Mouse (Mus musculus): ENCODE data around the gene Npas1.
A peak's percentile ranks its signal among the peaks of the same experiment; 100 is the strongest.

The Npas1 gene

GRCm38 (mm10) chr7:16477628-16478027 is at the start of gene Npas1:
Gene Npas1, minus strand, starts transcription at chr7:16477728.
- DNase-seq, result no peak

DNA sequence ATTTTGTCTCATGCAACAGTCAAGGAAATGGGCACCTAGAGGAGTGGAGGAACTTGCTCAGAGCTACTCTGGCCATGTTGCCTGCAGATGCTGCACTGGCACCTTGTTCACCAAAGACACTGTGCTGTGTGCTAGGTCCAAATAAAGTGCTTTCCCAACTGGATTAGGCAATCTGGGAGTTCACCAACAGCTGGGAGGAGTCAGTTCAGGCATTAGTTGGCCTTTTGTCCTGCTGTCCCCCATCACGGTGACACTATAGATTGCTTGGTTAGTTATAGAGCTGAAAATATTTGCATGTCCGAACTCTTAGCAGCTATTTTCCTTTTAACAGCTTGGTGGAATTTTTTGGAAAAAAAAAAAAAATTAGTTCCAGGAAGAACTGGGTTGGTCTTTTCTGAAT is 48.5 kb upstream of the Npas1 start:
- DNase-seq, result no peak

- no peak for DNase-seq
These were observed 47.9 kb upstream of the Npas1 start for GRCm38 (mm10) chr7:16525448-16525847.

- peak; percentile 77 for DNase-seq
These were observed 46.8 kb upstream of the Npas1 start for GRCm38 (mm10) chr7:16524308-16524707.

GRCm38 (mm10) chr7:16519310-16519709 is 41.8 kb upstream of the Npas1 start:
- DNase-seq, result no peak

DNA sequence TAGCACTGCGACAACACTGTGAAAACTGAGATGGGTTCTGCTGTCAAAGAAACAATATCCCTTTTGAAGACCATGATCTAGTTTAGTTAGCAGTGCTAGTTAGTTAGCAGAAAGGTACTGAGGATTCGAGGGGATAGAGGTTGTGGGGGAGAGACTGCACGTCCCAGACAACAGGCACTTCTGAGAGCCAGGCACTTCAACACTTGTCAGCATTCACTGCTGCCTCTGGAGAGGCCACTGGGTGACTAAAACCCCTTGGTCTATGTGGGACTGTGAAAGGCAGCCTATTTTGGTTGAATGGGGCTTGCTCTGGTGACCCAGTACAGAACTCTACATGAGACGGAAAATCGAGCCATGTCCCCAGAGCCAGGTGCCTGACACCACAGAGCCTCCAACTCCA is 39.7 kb upstream of the Npas1 start:
- DNase-seq, result no peak

- no peak for DNase-seq
These were observed 29.8 kb upstream of the Npas1 start for GRCm38 (mm10) chr7:16507284-16507683.

GRCm38 (mm10) chr7:16505226-16505593 is 27.7 kb upstream of the Npas1 start:
- no peak for DNase-seq

- no peak for DNase-seq
These were observed 27.2 kb upstream of the Npas1 start for GRCm38 (mm10) chr7:16504573-16505225.

GRCm38 (mm10) chr7:16501571-16501970 is 24.0 kb upstream of the Npas1 start:
- DNase-seq, result no peak

DNA sequence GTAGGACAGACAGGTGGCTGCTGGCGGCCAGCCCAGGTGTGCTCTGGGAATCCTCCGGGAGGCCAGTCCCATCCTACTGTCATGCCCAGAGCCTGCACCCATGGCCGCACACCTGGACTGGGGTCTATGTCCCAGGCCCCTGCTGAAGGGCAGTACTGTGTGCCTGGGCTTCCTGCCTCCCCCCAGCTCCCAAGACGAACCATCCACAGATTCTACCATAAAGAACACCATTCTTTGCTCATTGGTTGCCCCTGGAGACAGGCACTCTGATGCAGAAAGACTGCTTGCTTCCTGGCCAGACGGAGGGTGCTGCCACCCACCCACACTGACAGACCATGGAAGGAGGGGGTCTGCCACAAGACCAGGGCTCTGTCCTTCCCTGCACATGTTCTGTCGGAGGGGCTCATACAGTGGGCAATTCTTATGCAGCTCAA is 22.2 kb upstream of the Npas1 start:
- DNase-seq, result no peak

GRCm38 (mm10) chr7:16496260-16496659 is 18.7 kb upstream of the Npas1 start:
- no peak for DNase-seq

DNA sequence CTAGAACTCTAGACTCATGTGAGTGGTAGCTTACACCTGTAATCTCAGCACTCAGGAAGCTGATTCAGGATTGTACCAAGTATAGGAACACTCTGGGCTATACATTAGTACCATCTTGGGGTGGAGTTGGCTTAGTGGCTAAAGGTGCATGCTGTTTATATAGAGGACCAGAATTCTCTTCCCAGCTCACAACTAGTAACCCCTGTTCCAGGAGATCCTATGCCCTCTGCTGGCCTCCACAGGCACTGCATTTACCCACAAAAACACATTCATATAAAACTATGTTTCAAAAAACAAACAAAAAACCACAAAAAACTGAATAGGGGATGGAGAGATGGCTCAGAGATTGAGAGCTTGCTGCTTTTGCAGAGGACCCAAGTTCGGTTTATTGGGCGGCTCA is 15.8 kb upstream of the Npas1 start:
- no peak for DNase-seq

- no peak for DNase-seq
These were observed 14.7 kb upstream of the Npas1 start for GRCm38 (mm10) chr7:16492211-16492610.

DNA sequence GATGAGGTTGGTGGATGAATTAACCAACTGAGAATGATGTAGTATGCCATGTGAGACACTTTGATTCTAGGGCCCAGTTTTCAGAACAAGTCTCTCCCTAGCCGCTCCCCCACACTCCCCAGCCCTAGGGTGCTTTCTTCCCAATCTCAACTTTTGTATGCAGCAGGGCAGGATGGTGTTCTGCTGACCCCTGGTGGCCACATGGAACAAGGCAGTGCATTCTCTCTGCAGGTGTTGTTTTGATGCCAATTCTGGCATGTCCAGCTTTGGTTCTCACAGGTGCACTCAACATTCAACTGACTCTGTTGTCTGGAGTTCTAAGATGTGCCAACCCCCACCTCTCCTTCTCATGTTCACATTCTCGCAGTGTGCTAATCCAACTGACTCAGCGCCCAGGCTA is 14.2 kb upstream of the Npas1 start:
- DNase-seq, result peak; percentile 73

DNA sequence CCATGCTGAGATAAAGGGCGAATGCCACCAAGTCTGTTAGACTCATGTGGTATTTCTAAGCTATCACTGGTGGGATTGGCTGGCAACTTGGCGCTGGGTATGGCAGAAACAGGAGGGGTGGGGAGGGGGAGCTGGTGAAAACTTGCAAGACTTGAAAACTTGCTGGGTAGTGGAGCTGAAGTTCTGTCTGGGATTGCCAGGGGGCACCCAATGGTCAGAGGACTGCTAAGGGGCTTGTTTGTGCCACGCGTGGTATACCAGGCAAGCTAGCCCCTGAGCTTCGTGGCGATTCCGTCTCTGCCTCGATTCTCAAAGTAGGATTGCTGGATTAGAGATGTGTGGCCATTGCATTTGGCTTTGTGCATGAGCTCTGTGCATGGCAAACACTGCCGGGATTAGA is 12.4 kb upstream of the Npas1 start:
- DNase-seq, result no peak

DNA sequence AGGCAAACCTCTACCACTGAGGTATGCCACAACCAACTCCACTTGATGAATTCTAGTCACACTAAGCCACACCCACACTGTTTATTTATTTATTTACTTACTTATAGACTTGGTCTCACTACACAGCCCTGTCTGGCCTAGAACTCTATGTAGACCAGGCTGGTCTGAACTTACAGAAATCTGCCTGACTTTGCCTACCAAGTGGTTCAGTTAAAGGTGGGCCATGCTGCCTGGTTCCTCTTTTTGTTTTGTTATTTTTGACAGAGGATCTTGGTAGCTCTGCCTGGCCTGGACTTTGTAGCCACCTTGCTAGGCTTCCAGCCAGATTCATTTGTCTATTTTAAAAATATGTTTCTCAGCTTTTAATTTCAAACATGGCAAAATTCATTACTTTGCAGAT is 11.3 kb upstream of the Npas1 start:
- DNase-seq, result no peak

DNA sequence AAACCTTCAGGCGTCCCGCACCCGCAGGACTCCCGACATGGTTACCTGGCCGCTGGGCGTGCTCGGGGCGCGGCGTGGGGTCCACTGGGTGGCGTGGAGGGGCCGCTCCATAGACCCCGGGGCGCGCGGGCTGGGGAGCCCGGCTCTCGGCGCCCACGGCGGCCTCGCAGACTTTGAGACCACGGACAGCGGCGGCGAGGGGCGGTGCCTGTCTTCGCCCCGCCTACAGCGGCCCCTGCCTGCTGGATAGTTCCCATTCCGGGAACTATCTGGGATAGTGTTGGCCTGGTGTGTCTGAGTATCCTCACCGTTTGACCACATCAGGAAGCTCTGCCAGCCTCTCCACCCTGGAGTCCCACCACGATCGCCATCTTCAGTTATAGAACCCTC is 933 bp downstream of the Npas1 start:
- DNase-seq, result no peak

- no peak for DNase-seq
These were observed 1.5 kb downstream of the Npas1 start for GRCm38 (mm10) chr7:16475764-16476599.

DNA sequence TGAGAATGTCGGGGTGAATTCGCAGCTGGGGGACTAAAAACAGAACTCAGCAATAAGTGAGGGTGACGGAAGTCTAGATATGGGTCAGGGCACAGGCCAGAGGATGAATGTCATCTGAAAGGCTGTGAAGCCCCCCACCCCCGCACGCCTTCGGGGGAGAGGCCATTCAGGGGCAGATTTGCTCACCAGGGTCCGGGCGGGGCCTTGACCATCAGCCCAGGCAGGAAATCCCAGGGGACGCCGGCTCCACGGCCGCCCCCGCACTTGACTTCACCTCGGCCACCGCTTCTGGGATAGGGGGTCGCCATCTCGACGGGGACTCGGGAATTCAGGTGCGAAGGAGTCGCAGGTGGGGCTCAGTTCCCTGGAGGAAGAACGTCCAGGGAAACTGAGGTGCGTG is 2.2 kb downstream of the Npas1 start:
- DNase-seq, result no peak

- no peak for DNase-seq
These were observed 3.1 kb downstream of the Npas1 start for GRCm38 (mm10) chr7:16474445-16474844.

DNA sequence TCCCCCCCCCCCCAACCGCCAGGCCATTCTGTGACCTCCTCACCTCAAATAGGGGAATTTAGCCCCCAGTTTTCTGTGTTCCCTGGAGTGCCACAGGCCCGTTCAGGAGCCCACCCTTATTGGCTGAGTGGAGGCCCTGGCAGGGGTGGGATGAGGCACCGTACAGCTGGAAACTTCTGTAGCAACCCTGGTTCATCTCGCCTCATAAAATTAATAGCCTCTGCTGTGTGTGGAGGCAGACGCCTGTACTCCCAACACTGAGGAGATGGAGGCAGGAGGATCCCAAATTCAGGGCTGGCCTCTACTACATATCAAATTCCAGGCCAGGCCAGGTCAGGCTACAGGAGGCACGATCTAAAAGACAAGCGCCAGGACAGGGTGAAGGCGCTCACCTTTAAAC is 3.7 kb downstream of the Npas1 start:
- DNase-seq, result no peak

DNA sequence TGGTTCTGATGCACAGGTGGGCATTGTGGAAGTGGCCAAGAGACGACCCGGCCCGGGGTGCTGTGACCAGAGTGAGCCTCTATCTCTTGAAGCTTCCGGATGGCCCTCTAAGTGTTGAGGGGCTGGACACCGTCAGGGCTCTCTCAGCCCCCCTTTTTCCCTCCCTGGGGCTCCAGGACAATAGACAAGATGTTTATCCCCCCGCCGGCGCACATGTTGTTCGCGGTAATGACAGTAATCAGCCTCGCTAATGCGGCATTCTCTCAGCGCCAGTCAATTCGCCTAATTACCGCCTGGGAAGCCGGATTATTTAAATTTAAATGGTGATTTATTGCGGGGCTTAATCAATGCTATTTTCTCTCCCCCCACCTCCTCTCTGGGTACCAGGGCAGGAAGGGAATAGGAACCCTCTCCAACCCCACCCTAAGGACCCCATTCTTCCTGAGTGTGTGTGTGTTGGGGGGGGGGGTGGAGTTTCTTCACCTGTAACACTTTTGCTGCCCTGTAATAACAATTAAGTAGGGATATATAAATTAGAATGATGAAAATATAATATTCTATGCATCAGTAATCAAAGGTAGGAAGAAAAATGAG is 5.3 kb downstream of the Npas1 start:
- DNase-seq, result no peak

GRCm38 (mm10) chr7:16471549-16471948 is 6.0 kb downstream of the Npas1 start:
- DNase-seq, result no peak

Measured in cerebellum, adult 9-11 months (tissue).